Mouse (Mus musculus) gastrocnemius, adult 18-20 months (tissue): ENCODE data around the gene Snap91. TPM values are rescaled to one million over a fixed set of nuclear protein-coding genes. Genes with fewer than 3 reads are reported as not detected.

Experiments used
- total RNA-seq, 2 experiments: library from RNA; stranded (reverse); gene quantifications; 2 replicates each; pipeline ENCODE4 v1.2.3; 2021

Gene Snap91
- total RNA-seq, 2 experiments from 2014 or later = 0.40 TPM; not detected in 1

Other genes starting within 250 kb of the Snap91 start
- gene Me1, start 184.7 kb downstream of the Snap91 start, total RNA-seq = 100 to 1,000 TPM; 189 to 224 TPM
- under 1 TPM in 1 of 2 experiments, not detected in 1; 0.12 TPM for gene Prss35, start 137.0 kb downstream of the Snap91 start, total RNA-seq
- gene Ripply2, start 134.9 kb upstream of the Snap91 start, total RNA-seq = not detected
- gene Cyb5r4, start 141.4 kb upstream of the Snap91 start, total RNA-seq = 10 to 100 TPM; 25.7 to 26.5 TPM